Mouse (Mus musculus): ENCODE data around the gene Itsn1. TPM values are rescaled to one million over a fixed set of nuclear protein-coding genes. Genes with fewer than 3 reads are reported as not detected.

Itsn1 gene
- total and polyA plus RNA-seq, 2 experiments from 2014 or later = 43.5 to 90.5 TPM

GRCm38 (mm10) chr16:91694455-91695084 lies 34.5 kb upstream of the Itsn1 start:
- Histone ChIP-seq H3K27me3 (ENCODE audit: insufficient read depth, low read length) (no peaks in the 10 kb centered on the region), H3K4me3 (ENCODE audit: low read depth, low read length) (no peak overlapping the region), H3K27ac (ENCODE audit: low read depth, low read length) (no peak overlapping the region), H3K9me3 (ENCODE audit: low read length) (no peaks in the 10 kb centered on the region), H3K4me1 (ENCODE audit: insufficient read depth) (no peaks in the 10 kb centered on the region), H3K9ac (no peak overlapping the region), H3K36me3 (ENCODE audit: insufficient read depth) (peaks cover 30% of the 10 kb centered on the region), H3K4me2 (ENCODE audit: low read depth) (no peak overlapping the region)
- peak; percentile 93 for TF ChIP-seq CTCF (IDR thresholded peaks at IDR 0.05; ENCODE audit: low read depth)
- WGBS = 27% methylated on average over 14 of the region's 14 CpGs
- DNase-seq (peak; percentile 85), ATAC-seq (peak; percentile 99)

- Histone ChIP-seq H3K9ac (no peak overlapping the region), H3K9me3 (ENCODE audit: low read length) (no peaks in the 10 kb centered on the region), H3K4me3 (ENCODE audit: low read depth, low read length) (no peak overlapping the region), H3K27me3 (ENCODE audit: insufficient read depth, low read length) (no peaks in the 10 kb centered on the region), H3K36me3 (ENCODE audit: insufficient read depth) (peaks cover 31% of the 10 kb centered on the region), H3K4me2 (ENCODE audit: low read depth) (no peak overlapping the region), H3K27ac (ENCODE audit: low read depth, low read length) (no peak overlapping the region), H3K4me1 (ENCODE audit: insufficient read depth) (no peaks in the 10 kb centered on the region)
- 74% methylated on average over 8 of the region's 8 CpGs for WGBS
- TF ChIP-seq CTCF (IDR thresholded peaks at IDR 0.05; ENCODE audit: low read depth) = no peak
- no peak for ATAC-seq
- DNase-seq = no peak
These were observed 33.8 kb upstream of the Itsn1 start for GRCm38 (mm10) chr16:91695108-91695755.

DNA sequence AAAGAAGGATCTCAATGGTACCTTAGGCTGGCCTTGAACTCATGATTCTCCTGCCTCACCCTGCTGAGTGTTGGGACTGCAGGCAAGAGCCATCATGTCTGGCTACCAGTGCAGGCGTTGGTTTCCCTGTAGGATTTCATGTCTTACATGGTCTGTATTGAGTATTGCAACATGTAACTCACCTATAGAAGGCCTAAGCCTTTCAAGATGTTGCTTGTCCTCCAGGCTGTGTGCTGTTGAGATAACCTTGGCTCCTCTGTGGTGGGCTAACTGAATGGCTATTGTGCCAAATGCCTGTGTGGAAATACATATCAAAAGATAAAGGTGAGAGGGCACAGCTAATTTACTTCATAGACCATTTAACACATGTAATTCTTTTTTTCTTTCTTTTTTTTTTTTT lies 30.1 kb upstream of the Itsn1 start:
- no peak for DNase-seq
- no peak for ATAC-seq
- Histone ChIP-seq H3K27me3 (ENCODE audit: insufficient read depth, low read length) (no peaks in the 10 kb centered on the region), H3K27ac (ENCODE audit: low read depth, low read length) (no peak overlapping the region), H3K4me1 (ENCODE audit: insufficient read depth) (no peaks in the 10 kb centered on the region), H3K4me2 (ENCODE audit: low read depth) (no peak overlapping the region), H3K9me3 (ENCODE audit: low read length) (no peaks in the 10 kb centered on the region), H3K9ac (no peak overlapping the region), H3K4me3 (ENCODE audit: low read depth, low read length) (no peak overlapping the region), H3K36me3 (ENCODE audit: insufficient read depth) (peaks cover 51% of the 10 kb centered on the region)
- WGBS = 88% methylated on average over 1 of the region's 1 CpGs
- TF ChIP-seq CTCF (IDR thresholded peaks at IDR 0.05; ENCODE audit: low read depth) = no peak

- Histone ChIP-seq H3K27me3 (ENCODE audit: insufficient read depth, low read length) (no peaks in the 10 kb centered on the region), H3K27ac (ENCODE audit: low read depth, low read length) (no peak overlapping the region), H3K4me3 (ENCODE audit: low read depth, low read length) (no peak overlapping the region), H3K9ac (no peak overlapping the region), H3K36me3 (ENCODE audit: insufficient read depth) (peaks cover 58% of the 10 kb centered on the region), H3K4me1 (ENCODE audit: insufficient read depth) (no peaks in the 10 kb centered on the region), H3K9me3 (ENCODE audit: low read length) (no peaks in the 10 kb centered on the region), H3K4me2 (ENCODE audit: low read depth) (no peak overlapping the region)
- TF ChIP-seq CTCF (IDR thresholded peaks at IDR 0.05; ENCODE audit: low read depth) = no peak
- DNase-seq (no peak), ATAC-seq (no peak)
- 88% methylated on average over 13 of the region's 13 CpGs for WGBS
These were observed 27.2 kb upstream of the Itsn1 start for GRCm38 (mm10) chr16:91701908-91702307.

DNA sequence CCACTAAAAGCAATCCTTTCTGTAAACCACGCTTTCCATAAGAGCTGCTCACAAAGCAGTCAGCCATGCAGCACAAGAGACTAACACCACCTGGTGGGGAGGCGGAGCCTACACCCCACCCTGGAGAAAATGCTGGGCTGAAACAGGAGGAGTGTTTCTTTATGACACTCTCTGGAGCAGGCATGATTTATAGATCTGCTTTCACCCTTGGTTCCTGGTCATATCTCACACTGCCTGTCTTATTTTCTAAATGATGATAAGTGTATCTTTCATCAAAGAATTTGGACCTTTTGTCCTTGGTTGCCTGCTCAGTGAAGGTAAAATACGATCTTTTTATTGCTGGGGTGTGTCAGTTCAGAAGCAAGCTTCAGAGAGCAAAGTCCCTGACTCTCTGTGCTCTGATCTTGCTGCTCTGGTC lies 26.3 kb upstream of the Itsn1 start:
- H3K4me2 ChIP-seq (ENCODE audit: low read depth) = no peak overlapping the region
- WGBS = 51% methylated on average over 3 of the region's 3 CpGs
- H3K9ac ChIP-seq = no peak overlapping the region
- H3K4me1 ChIP-seq (ENCODE audit: insufficient read depth) = no peaks in the 10 kb centered on the region
- H3K36me3 ChIP-seq (ENCODE audit: insufficient read depth) = peaks cover 62% of the 10 kb centered on the region
- H3K4me3 ChIP-seq (ENCODE audit: low read depth, low read length) = no peak overlapping the region
- no peak overlapping the region for H3K27ac ChIP-seq (ENCODE audit: low read depth, low read length)
- DNase-seq (no peak), ATAC-seq (no peak)
- TF ChIP-seq CTCF (IDR thresholded peaks at IDR 0.05; ENCODE audit: low read depth) = no peak
- no peaks in the 10 kb centered on the region for H3K27me3 ChIP-seq (ENCODE audit: insufficient read depth, low read length)
- H3K9me3 ChIP-seq (ENCODE audit: low read length) = no peaks in the 10 kb centered on the region

DNA sequence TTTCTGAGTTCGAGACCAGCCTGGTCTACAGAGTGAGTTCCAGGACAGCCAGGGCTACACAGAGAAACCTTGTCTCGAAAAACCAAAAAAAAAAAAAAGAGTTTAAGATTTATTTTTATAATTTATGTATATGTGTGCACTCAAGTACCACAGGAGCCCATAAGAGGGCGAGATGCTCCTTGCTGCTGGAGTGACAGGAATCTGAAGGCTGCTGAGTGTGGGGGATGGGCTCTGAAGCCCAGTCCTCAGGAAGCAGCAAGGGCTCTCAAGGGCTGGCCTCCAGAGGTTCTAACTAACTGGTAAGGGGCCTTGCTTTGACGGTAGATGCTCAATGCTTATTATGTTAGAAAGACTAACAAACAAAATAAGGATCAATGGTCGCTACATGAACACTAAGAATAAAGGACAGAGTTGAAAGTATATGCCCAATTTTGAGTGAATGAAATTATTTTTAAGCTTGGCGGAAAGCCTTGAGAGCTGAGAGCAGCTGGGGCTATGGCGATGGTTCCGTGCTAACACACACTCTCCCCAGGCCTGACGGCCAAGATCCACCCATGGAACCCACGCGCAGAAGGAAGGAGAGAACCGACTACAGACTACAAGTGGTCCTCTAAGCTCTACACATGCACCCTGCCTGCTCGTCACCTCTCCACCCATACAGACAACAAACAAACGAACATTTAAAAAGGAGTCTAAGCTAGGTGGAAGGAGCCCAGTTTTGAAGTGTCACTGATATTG lies 24.3 kb upstream of the Itsn1 start:
- H3K4me1 ChIP-seq (ENCODE audit: insufficient read depth) = no peaks in the 10 kb centered on the region
- no peaks in the 10 kb centered on the region for H3K27me3 ChIP-seq (ENCODE audit: insufficient read depth, low read length)
- H3K9ac ChIP-seq = no peak overlapping the region
- H3K4me3 ChIP-seq (ENCODE audit: low read depth, low read length) = no peak overlapping the region
- peak; percentile 43; the same call in 1 of the 2 replicates for TF ChIP-seq CTCF (IDR thresholded peaks at IDR 0.05; ENCODE audit: low read depth)
- 79% methylated on average over 14 of the region's 14 CpGs for WGBS
- DNase-seq = peak; percentile 30
- no peak overlapping the region for H3K27ac ChIP-seq (ENCODE audit: low read depth, low read length)
- ATAC-seq = no peak; the same call in 1 of the 2 replicates
- no peak overlapping the region for H3K4me2 ChIP-seq (ENCODE audit: low read depth)
- peaks cover 61% of the 10 kb centered on the region for H3K36me3 ChIP-seq (ENCODE audit: insufficient read depth)
- H3K9me3 ChIP-seq (ENCODE audit: low read length) = no peaks in the 10 kb centered on the region

DNA sequence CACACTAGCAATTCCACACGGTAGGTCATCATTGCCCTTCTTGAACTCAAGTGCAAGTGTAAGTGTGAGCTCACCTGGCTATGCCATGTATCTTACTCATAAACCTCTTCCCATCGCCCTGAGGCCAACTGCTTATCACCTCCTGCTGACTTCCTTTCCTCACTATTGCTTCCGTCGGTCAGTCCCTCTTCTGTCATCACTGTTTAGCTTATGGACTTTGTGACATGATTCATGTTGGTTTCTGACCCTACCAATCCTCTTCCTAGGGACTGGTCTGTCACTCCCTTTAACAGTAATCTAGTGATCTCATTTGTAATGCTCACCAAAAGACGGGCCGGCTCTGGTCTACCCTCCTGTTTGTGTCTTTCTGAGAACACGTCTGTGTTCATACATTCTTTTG lies 18.8 kb upstream of the Itsn1 start:
- DNase-seq (no peak), ATAC-seq (no peak)
- WGBS = 90% methylated on average over 7 of the region's 7 CpGs
- H3K27ac ChIP-seq (ENCODE audit: low read depth, low read length) = no peak overlapping the region
- H3K4me3 ChIP-seq (ENCODE audit: low read depth, low read length) = no peak overlapping the region
- H3K9me3 ChIP-seq (ENCODE audit: low read length) = no peaks in the 10 kb centered on the region
- no peak for TF ChIP-seq CTCF (IDR thresholded peaks at IDR 0.05; ENCODE audit: low read depth)
- H3K4me1 ChIP-seq (ENCODE audit: insufficient read depth) = no peaks in the 10 kb centered on the region
- peaks cover 61% of the 10 kb centered on the region for H3K36me3 ChIP-seq (ENCODE audit: insufficient read depth)
- H3K4me2 ChIP-seq (ENCODE audit: low read depth) = no peak overlapping the region
- H3K9ac ChIP-seq = no peak overlapping the region
- H3K27me3 ChIP-seq (ENCODE audit: insufficient read depth, low read length) = no peaks in the 10 kb centered on the region
